Mouse (Mus musculus): ENCODE measurements around the gene Ddx55.

- TF ChIP-seq CTCF (IDR thresholded peaks at IDR 0.05; ENCODE audit: low read depth) (no peak), EP300 (optimal IDR thresholded peaks at IDR 0.05) (no peak)
Observed at GRCm38 (mm10) chr5:124614709-124615108, 62.0 kb downstream of the Ddx55 start.

Data from stomach, postnatal 0 days (tissue).